Mouse (Mus musculus) layer of hippocampus, postnatal 25 days (tissue): ENCODE measurements around the gene Xpo4. TPM values are rescaled to one million over a fixed set of nuclear protein-coding genes. Genes with fewer than 3 reads are reported as not detected.

Experiments
- DNase-seq, 2 experiments: peaks; one replicate each; pipeline ENCODE4 v3.0.0; 2022; ENCODE audit warnings: mixed read lengths in 2 of 2, low spot score in 1 of 2; ENCODE audit errors: extremely low spot score in 1 of 2
- total RNA-seq, 2 experiments: library from RNA; stranded (reverse); gene quantifications; 2 replicates each; pipeline ENCODE4 v1.2.3; 2021

Xpo4 gene
- total RNA-seq, 2 experiments from 2014 or later: 11.8 to 15.4 TPM

- DNase-seq: no peak
Observed at GRCm38 (mm10) chr14:57543420-57544039, 121.7 kb downstream of the Xpo4 start.

- no peak for DNase-seq
Observed at GRCm38 (mm10) chr14:57542231-57542630, 123.0 kb downstream of the Xpo4 start.

DNA sequence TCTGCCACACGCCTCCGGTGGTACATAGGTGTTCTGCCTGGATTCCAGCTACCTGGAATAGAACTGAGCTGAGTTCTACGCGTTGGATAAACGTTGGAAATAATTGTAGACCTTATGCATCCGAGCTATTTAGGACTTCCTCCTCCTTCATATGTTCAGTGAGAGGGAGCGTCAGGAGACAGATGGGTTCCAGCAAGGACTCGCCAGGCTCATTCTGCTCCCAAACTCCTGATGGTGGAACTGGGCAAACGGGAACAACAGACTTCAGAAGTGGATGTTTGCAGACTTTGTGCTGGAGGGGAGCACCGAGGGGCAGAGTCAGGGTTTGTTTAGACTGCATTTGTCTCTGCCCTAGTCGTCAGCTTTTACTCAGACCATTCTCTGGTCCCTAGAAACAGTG, 124.5 kb downstream of the Xpo4 start:
- DNase-seq: no peak

DNA sequence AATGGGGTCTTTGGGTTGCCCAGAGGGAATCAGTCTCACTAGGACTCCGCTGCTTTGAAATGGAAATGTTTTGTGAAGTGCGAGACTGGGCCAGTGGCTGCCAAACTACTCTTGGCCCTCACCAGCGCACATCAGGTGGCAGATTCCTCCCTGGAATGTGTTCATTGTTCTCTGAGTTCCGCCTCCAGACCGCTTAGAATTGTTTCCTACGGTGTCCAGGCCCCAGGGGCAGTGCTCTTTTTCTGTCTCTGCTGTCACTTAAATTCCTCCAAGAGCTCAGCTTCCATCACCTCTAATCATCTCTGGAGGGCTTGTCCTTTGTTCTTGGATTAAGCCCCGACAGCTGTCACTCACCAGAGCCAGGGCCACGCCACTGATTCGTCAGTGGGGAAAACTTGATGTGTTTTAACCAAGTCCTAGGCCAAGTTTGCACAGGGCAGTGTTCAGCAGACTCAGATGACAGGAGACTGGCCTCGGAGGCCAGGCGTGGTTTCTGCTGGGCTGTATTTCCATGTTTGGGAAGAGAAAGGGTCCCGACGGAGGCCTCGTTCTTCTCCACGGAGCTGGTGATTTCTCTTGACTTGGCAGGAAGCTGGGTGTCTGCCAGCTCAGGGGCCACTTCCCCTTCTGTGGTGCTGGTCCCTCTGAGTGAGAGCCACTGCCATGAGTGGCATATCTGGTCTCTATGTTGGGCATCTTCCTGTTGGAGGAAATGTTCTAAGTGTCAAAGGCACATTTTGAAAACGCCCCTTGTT, 127.8 kb downstream of the Xpo4 start:
- DNase-seq: no peak

GRCm38 (mm10) chr14:57536820-57537219, 128.4 kb downstream of the Xpo4 start:
- DNase-seq: no peak

- no peak for DNase-seq
Observed at GRCm38 (mm10) chr14:57535646-57536045, 129.6 kb downstream of the Xpo4 start.

DNA sequence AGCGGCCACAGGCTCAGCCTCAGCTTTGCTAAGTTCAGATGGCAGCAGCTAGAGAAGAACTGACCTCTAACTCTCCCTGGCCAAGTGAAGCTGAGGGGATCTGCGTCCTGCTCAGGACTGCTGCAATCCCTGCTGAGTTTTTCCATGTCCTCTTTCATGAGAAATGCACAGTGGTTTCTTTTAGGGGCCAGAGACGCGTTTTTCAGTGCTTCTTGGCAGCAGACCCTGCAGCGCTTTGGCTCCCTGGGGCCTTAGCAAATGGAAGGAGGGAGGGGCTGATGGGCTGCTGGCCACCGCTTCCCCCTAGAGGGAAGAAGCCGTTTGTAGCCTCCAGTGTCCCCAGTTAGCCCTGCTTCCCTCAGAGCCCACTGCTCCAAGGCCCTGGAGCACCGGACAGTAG, 130.3 kb downstream of the Xpo4 start:
- no peak for DNase-seq

DNA sequence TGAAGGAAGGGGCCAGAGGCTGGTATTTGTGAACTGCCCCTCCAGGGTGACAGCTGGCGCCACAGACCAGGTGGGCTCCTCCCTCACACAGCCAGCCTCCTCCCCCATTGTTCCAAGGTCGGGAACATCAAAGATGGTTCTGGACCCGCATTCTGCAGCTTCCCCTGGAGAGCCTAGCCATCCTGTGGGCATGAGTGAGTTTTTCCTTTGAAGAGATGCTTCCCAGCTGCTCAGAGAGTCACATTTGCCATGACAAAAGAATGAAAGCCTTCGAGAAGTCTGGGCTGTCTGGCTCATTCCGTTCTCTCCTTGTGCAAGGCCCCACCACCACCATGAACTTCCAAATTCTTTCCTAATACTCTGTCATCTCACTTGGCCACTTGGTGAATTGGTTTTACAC, 130.9 kb downstream of the Xpo4 start:
- DNase-seq: no peak

DNA sequence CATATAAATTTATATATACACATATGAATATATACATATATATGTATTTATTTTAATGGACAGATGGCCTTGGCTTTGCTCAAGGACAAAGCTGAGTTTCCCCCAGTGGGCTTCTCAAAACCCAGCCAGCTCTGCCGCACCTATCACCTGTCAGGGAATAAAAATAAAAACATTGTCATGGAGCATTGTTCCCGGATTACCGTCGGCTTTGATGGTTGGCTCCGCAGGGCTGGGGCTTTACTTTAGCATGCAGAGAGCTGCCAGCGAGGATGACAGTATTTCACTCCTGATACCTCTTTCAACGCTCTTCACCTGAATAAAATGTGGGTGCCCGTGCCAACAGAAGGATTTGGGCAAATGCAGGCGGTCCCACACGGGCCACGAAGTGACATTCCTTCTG, 131.4 kb downstream of the Xpo4 start:
- no peak for DNase-seq

- DNase-seq: peak in 1 of 2 experiments; percentile 75
Observed at GRCm38 (mm10) chr14:57533214-57533613, 132.0 kb downstream of the Xpo4 start.

DNA sequence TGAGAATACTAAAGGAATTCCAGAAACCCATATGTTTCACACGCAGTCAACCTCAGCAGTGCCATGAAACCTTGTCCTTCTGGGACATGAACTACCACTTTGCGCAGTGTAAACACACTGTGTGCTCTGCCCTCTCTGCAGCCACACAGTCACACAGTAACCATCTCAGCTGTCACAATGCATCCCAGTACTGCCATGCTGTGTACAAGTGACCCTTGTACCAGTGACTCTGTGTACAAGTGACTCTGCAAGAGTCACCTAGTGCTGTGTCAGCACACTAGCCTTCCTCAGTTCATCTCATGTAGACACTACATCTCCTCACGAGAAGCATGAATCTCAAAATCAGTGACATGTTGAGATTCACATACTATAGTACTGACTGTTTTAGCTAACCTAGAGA, 132.7 kb downstream of the Xpo4 start:
- DNase-seq: no peak

GRCm38 (mm10) chr14:57529786-57530515, 135.3 kb downstream of the Xpo4 start:
- DNase-seq: no peak

- no peak for DNase-seq
Observed at GRCm38 (mm10) chr14:57529086-57529785, 136.0 kb downstream of the Xpo4 start.

- DNase-seq: no peak
Observed at GRCm38 (mm10) chr14:57527598-57527997, 137.6 kb downstream of the Xpo4 start.

Other genes with a start within 250 kb of the Xpo4 start
- 10 to 100 TPM; 12.9 to 13.9 TPM for gene Ift88, start 241.4 kb downstream of the Xpo4 start, total RNA-seq
- gene Il17d, start 140.7 kb downstream of the Xpo4 start, total RNA-seq: 10 to 100 TPM; 12.1 to 12.8 TPM
- gene Eef1akmt1, start 93.8 kb downstream of the Xpo4 start, total RNA-seq: 10 to 100 TPM; 37.7 to 42.4 TPM
- 1 to 10 TPM in 1 of 2 experiments, under 1 TPM in 1; 0.92 to 4.6 TPM for gene Gm49361, start 80.7 kb upstream of the Xpo4 start, total RNA-seq
- gene Lats2, start 93.0 kb upstream of the Xpo4 start, total RNA-seq: 10 to 100 TPM; 36.8 to 43.0 TPM
- gene Sap18, start 132.8 kb upstream of the Xpo4 start, total RNA-seq: 10 to 100 TPM; 42.8 to 50.1 TPM
- gene Ska3, start 160.8 kb upstream of the Xpo4 start, total RNA-seq: under 1 TPM; 0.63 to 0.81 TPM
- gene Mrpl57, start 160.8 kb upstream of the Xpo4 start, total RNA-seq: 10 to 100 TPM; 89.6 to 90.0 TPM
- gene Zdhhc20, start 224.8 kb upstream of the Xpo4 start, total RNA-seq: 10 to 100 TPM; 33.1 to 35.5 TPM